Mouse (Mus musculus): ENCODE measurements at regions not wholly inside any gene's neighbourhood (a gene's known extent, or its start where the extent isn't known, plus 50 kb on each side); places are given as distances from the start of the nearest gene placed in this dataset.

- no peak for TF ChIP-seq POLR2A (IDR thresholded peaks at IDR 0.05; ENCODE audit: borderline replicate concordance, control insufficient read depth, low read depth, low read length)
- TF ChIP-seq CTCF (IDR thresholded peaks at IDR 0.05; ENCODE audit: control insufficient read depth, insufficient read depth, low read length): no peak
Observed at GRCm38 (mm10) chr12:109799395-109799794, 199.3 kb upstream of the Rtl1 start.

Data from bone marrow, adult 2 months (tissue).